Mouse (Mus musculus): Measurements from ENCODE around the gene Unc5a. TPM values are rescaled to one million over a fixed set of nuclear protein-coding genes. Genes with fewer than 3 reads are reported as not detected.

Gene Unc5a
- 2.7 and 4.1 TPM in 2 replicates for polyA plus RNA-seq (2012; rRNA removed)

- WGBS, result 2% methylated on average over 78 of the region's 91 CpGs
- DNase-seq (ENCODE audit: low read depth, low spot score), result no peak
Observed at GRCm38 (mm10) chr13:54948531-54949493, at the start of gene Unc5a. Unc5a (plus strand) TSS chr13:54949411.

DNA sequence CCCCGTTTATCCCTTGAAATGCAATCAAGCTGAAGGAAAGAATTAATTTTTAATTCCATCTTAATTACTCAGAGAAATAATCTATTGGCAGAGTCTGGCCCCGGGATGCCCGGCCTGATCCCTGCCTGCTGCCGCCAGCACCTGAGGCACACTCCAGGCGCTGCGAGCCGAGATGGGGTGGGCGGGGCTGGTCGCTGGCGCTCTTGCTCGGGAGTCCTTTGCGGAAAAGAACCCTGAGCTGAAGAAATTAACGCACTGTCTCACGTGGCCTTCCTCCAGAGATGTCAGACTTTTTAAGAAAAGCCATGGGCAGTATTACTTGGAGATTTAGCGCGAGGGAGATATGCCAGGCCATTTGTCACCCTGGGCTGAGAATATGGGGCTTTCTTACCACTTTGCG, 37.2 kb upstream of the Unc5a start:
- no peak for DNase-seq (ENCODE audit: low read depth, low spot score)
- 7% methylated on average over 17 of the region's 17 CpGs for WGBS

DNA sequence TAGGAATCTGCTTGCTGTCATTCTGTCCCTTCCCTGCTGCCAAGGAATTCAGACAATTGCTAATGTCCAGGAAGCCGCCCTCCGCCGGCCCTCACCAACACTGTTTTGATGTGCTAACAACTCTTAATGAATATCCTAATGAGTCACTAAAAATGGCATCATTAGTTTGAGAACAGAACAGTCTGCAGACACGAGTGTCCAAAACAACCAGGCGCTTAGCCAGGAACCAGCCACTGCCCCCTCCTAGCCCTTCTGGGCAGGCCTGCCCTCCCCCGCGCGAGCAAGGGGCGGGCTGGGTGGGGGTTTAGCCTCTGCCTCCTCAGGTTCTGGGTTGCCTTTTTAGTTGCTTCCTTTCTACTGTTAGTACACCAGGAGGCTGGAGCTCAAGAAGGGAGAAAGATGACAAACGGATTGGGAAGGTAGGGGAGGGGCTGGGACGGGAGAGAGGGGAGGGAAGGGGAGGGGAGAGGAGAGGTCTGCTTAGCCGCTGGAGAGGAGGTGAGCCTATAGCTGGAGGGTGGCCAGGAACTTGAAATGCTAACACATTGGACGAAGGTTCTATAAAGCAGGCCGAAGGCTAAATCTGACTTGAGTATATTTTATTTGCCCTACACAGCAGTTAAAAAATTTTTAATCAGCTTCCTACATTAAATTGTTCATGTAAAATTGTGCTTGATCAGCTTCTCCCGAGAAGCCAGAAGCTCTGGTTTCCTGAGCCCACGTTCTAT, 36.2 kb upstream of the Unc5a start:
- DNase-seq (ENCODE audit: low read depth, low spot score), result no peak
- WGBS, result 13% methylated on average over 16 of the region's 16 CpGs

- WGBS, result 57% methylated on average over 5 of the region's 5 CpGs
- DNase-seq (ENCODE audit: low read depth, low spot score), result no peak
Observed at GRCm38 (mm10) chr13:54916644-54917043, 32.6 kb upstream of the Unc5a start.

- no peak for DNase-seq (ENCODE audit: low read depth, low spot score)
- WGBS, result 65% methylated on average over 8 of the region's 8 CpGs
Observed at GRCm38 (mm10) chr13:54918910-54919309, 30.3 kb upstream of the Unc5a start.

- WGBS, result 23% methylated on average over 5 of the region's 5 CpGs
- no peak for DNase-seq (ENCODE audit: low read depth, low spot score)
Observed at GRCm38 (mm10) chr13:54919666-54920065, 29.5 kb upstream of the Unc5a start.

DNA sequence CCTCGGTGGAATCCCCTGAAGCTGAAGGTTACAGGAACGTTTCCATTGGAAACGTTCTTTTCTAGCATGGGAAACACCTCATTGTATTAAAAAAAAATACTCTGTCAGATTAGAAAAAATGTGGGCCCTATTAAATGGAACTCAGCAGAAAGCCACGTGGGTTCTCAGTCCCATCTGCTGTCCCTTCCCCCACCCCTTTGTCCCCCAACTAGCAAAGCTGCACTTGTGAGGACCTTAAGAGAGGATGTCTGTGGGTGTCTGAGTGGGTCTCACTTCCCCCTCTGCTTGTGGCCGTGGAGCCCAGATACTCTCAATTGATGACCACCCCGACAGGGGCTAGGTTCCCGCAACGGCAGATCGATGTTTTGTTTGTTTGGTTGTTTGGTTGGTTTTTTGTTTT, 27.5 kb upstream of the Unc5a start:
- 75% methylated on average over 9 of the region's 9 CpGs for WGBS
- DNase-seq (ENCODE audit: low read depth, low spot score), result no peak

DNA sequence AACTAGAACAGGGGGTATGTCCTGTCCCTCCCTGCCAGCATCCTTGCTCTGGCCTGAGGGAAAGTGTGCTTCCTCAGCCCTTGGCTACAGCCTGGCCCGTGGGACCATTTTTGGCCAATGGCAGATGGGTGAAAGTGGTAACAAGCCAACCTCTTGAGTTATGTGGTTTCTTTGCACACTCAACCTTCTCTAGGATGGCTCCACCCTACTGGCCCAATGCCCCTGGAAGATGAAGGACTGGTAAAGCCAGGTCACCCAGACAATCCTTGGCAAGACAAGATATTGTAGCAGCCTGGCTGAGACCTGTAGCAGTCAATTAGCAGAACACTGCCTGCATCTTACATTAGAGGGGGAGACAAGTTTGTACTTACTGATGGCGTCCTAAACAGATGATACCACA, 25.5 kb upstream of the Unc5a start:
- WGBS, result 79% methylated on average over 2 of the region's 2 CpGs
- DNase-seq (ENCODE audit: low read depth, low spot score), result no peak

DNA sequence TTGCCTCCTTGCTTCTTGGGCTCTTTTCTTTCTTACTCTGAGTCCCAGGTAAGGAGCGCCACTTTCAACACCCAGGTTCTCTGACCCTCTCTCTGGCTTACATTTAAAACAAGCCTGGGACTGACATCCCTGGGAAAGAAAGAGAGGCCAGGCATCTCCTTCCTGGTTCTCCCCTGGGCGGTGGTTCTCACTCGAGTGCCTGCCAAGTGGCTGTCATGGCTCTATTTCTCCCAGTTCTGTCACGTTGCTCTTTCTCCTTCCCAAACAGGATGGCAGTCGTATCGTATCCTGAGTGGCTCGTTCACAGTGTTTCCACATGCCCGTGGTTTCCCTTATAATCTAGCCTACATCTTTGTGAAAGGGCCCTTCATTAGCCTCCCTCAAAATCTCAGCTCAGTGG, 23.7 kb upstream of the Unc5a start:
- DNase-seq (ENCODE audit: low read depth, low spot score), result no peak
- WGBS, result 62% methylated on average over 8 of the region's 8 CpGs

GRCm38 (mm10) chr13:54926654-54927053, 22.6 kb upstream of the Unc5a start:
- no peak for DNase-seq (ENCODE audit: low read depth, low spot score)
- 41% methylated on average over 4 of the region's 4 CpGs for whole genome bisulfite sequencing

DNA sequence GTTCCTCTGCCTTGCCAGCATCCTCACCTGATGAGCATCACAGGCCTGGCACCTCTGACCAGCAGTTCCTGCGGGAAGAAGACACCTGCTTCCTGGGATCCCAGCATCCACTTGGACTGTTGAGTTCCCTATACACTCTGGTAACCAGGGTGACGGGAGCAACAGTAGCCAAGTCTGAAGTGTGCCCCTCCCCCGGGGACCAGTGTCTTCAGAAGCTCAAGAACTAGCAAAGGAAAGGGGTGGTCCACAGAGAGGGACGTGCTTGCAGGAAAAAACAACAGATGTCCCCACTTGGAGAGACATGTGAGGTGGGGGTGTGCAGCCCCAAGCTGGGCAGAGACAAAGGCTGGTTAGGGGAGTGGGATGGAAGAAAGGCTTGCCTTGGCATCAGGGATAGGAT, 19.1 kb upstream of the Unc5a start:
- 42% methylated on average over 4 of the region's 4 CpGs for WGBS
- no peak for DNase-seq (ENCODE audit: low read depth, low spot score)

GRCm38 (mm10) chr13:54934873-54935272, 14.3 kb upstream of the Unc5a start:
- WGBS, result 71% methylated on average over 8 of the region's 8 CpGs
- DNase-seq (ENCODE audit: low read depth, low spot score), result no peak

DNA sequence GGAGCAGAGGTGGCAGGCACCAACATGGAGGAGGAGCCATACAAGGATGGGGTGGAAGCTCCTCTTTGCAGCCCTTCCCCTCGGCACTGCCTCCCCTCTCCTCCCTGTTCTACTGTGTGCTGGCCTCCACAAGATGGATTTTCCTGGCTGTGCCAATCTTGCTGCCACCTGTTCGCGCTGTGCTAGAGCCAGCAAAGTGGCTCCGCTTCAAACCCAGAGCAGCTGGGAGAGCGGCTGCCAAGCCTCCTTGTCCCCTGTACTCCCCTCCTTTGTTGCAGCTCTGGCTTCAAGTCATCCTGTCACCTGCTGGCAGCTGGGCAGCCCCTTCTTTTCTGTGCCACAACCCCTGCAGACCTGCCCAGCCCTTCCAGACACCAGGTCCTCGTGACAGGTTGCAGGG, 13.0 kb upstream of the Unc5a start:
- 73% methylated on average over 6 of the region's 6 CpGs for whole genome bisulfite sequencing

DNA sequence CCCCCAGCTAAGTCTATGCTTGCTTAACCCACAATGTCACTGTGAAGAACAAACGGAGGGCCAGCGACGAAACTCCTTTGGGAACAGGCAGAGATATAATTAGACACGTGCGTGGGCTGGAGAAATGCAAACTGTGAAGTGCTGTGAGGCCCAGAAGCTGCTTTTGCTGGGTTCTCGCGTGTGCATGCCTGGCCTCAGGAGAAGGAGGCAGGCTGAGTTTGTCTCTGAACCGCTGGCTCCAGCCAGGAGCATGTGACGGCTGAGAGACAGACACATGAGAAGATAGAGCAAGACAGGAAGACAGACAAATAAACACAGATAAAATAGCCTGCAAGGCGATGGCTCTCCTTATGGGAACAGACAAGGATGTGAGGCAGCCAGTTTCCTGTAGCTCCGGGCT, 11.3 kb upstream of the Unc5a start:
- WGBS, result 46% methylated on average over 11 of the region's 11 CpGs
- DNase-seq (ENCODE audit: low read depth, low spot score), result no peak

More for the DNA sequence above, 13.0 kb upstream of the Unc5a start:
- no peak for DNase-seq (ENCODE audit: low read depth, low spot score)

- no peak for DNase-seq (ENCODE audit: low read depth, low spot score)
Observed at GRCm38 (mm10) chr13:54938493-54938892, 10.7 kb upstream of the Unc5a start.

DNA sequence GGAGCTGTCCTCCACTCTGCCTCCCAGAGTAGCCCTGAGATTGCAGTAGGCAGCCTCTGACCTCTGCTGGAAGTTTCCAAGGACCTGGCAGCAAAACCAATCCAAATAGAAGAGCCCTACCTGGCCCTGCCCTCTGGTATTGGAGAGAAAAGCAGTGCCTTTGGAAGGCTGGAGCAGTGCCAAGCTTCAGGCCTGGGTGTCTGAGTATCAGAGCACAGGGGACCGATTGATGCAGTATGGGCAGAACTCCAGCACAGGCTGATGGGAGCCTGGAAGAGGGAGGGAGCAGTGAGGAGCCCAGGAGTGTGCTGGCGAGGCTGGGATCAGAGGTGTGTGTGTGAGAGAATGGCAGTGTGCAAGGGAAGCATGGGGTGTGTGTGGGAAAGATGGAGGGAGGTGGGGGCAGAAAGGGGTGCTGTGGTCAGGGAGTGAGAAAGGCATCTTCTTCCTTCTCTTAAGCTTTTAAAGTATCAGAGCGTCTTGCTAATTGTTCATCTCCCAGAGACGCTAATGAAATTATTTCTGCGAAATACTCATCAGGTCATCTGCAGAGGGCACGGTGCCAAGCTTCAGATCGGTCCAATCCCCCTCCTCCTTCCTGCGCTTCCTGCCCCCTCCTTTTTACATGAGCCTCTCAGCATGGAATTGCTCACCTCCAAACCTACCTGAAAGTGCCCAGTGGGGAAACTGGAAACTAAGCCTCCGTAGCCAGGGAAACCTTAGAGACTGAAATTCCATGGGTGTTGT, 4.6 kb upstream of the Unc5a start:
- DNase-seq (ENCODE audit: low read depth, low spot score), result no peak
- WGBS, result 51% methylated on average over 9 of the region's 9 CpGs

More at GRCm38 (mm10) chr13:54938493-54938892, 10.7 kb upstream of the Unc5a start:
- WGBS, result 79% methylated on average over 3 of the region's 3 CpGs

- no peak for DNase-seq (ENCODE audit: low read depth, low spot score)
- 4% methylated on average over 4 of the region's 4 CpGs for WGBS
Observed at GRCm38 (mm10) chr13:54945332-54945731, 3.9 kb upstream of the Unc5a start.

- 62% methylated on average over 1 of the region's 1 CpGs for WGBS
- no peak for DNase-seq (ENCODE audit: low read depth, low spot score)
Observed at GRCm38 (mm10) chr13:54946406-54946805, 2.8 kb upstream of the Unc5a start.

DNA sequence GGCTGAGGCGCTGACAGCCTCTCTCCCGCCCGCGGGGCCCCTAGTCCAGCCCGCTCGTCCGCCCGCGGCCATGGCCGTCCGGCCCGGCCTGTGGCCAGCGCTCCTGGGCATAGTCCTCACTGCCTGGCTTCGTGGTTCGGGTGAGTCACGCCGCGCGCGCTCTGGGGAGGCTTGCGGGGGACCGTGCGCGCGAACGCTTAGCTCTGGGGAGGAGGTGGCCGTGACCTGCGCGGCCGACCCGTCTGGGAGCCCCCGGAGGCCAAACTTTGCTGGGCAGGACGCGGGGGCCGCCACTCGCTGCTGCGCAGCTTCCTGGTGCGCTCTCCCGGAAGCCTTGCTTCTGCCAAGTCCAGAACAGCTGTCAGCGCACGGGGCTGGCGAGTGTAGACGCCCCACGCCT, 381 bp downstream of the Unc5a start:
- WGBS, result under 1% methylated on average over 44 of the region's 44 CpGs
- DNase-seq (ENCODE audit: low read depth, low spot score), result no peak

DNA sequence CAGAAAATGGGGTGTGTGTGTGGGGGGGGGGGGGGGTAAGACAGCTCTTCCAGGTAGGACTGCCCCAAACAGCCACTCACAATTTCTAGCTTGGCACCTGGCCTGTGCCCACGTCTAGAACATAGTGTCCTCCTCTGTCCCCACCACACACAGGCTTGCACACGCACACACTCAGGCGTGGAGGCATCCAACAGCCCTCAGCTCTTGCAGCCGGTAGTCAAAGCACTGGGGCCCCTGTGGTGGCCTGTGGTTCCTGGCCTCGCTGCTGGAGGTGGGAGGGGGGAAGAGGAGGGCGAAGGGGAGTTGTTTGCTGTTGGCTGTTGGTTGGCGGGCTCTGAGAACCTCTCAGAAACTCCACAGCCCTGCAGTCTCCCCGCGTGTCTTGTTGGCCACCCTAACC, 920 bp downstream of the Unc5a start:
- DNase-seq (ENCODE audit: low read depth, low spot score), result no peak
- WGBS, result 4% methylated on average over 9 of the region's 9 CpGs

All from large intestine, adult 2 months (tissue).